Mouse (Mus musculus): ENCODE results near the gene Usp50. TPM values are rescaled to one million over a fixed set of nuclear protein-coding genes. Genes with fewer than 3 reads are reported as not detected.

Gene Usp50
- polyA plus RNA-seq, 1 experiment from 2014 or later = 2.2 TPM

DNA sequence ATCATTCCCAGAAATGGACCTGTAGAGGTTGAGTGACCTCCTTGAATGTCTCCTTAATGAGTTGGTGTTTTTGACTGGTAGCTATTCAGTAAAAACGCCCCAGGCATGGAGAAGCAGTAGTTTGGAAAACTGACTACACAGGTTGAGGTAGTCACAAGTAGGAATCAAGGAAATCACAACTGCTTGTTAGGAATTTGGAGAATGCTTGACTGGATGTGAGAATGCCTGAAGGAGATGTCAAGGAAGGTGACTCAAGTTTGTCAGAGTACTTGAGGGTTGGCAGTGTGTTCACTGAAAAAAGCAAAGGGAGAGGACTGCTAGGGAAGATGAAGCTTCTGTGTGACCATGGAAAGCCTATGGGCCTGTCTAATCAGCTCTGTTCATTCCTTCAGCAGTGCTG is 105.9 kb downstream of the Usp50 start:
- Histone ChIP-seq H3K4me3 (ENCODE audit: low read length) (no peak overlapping the region), H3K4me1 (replicated peaks; ENCODE audit: control insufficient read depth, insufficient read depth, low read length) (peaks cover 22% of the 10 kb centered on the region), H3K27ac (ENCODE audit: low read length) (no peak overlapping the region), H3K27me3 (ENCODE audit: control insufficient read depth, insufficient read depth, low read depth, low read length) (no peaks in the 10 kb centered on the region), H3K9ac (ENCODE audit: low read length) (no peak overlapping the region), H3K36me3 (ENCODE audit: control insufficient read depth, insufficient read depth, low read length) (0 out of 2 replicates have a peak, but pooled peaks cover 2% of the 10 kb centered on the region), H3K9me3 (ENCODE audit: control insufficient read depth, low read length) (no peaks in the 10 kb centered on the region), H3K4me2 (ENCODE audit: low read depth, low read length) (peak overlapping the region; percentile 63; the same call in 1 of the 2 replicates)
- WGBS = 59% methylated on average over 1 of the region's 1 CpGs
- no peak for ATAC-seq (ENCODE audit: low read depth)

DNA sequence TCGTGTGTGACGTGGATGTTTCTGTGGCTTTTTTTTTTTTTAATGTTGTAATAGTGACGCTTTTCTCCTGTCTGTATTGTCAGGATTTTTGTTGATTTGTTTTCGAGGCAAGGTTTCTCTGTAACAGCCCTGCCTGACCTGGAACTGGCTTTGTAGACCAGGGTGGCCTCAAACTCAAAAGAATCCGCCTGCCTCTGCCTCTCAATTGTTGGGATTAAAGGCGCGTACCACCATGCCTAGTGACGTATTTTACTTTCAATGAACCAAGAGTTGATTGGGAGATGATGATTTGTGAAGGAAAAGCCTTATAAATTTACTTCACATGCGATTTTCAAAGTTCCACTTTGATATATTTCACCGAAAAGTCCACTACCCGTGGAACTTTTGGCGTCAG is 107.2 kb downstream of the Usp50 start, which contains the start of gene Gabpb1:
Gene Gabpb1 (minus strand): TSS at position 216 of the 394 bp plus-strand sequence.
- 18% methylated on average over 12 of the region's 12 CpGs for WGBS
- H3K27ac ChIP-seq (ENCODE audit: low read length) = peak within 1 kb of the TSS; percentile 100
- H3K9me3 ChIP-seq (ENCODE audit: control insufficient read depth, low read length) = no peaks in the 10 kb centered on the region
- H3K4me1 ChIP-seq (replicated peaks; ENCODE audit: control insufficient read depth, insufficient read depth, low read length) = peaks cover 23% of the 10 kb centered on the region
- H3K27me3 ChIP-seq (ENCODE audit: control insufficient read depth, insufficient read depth, low read depth, low read length) = no peaks in the 10 kb centered on the region
- peak within 1 kb of the TSS; percentile 99 for H3K9ac ChIP-seq (ENCODE audit: low read length)
- ATAC-seq (ENCODE audit: low read depth) = no peak
- peak within 1 kb of the TSS; percentile 63 for H3K4me2 ChIP-seq (ENCODE audit: low read depth, low read length)
- peak within 1 kb of the TSS; percentile 96 for H3K4me3 ChIP-seq (ENCODE audit: low read length)
- 0 out of 2 replicates have a peak, but pooled peaks cover 2% of the 10 kb centered on the region for H3K36me3 ChIP-seq (ENCODE audit: control insufficient read depth, insufficient read depth, low read length)

DNA sequence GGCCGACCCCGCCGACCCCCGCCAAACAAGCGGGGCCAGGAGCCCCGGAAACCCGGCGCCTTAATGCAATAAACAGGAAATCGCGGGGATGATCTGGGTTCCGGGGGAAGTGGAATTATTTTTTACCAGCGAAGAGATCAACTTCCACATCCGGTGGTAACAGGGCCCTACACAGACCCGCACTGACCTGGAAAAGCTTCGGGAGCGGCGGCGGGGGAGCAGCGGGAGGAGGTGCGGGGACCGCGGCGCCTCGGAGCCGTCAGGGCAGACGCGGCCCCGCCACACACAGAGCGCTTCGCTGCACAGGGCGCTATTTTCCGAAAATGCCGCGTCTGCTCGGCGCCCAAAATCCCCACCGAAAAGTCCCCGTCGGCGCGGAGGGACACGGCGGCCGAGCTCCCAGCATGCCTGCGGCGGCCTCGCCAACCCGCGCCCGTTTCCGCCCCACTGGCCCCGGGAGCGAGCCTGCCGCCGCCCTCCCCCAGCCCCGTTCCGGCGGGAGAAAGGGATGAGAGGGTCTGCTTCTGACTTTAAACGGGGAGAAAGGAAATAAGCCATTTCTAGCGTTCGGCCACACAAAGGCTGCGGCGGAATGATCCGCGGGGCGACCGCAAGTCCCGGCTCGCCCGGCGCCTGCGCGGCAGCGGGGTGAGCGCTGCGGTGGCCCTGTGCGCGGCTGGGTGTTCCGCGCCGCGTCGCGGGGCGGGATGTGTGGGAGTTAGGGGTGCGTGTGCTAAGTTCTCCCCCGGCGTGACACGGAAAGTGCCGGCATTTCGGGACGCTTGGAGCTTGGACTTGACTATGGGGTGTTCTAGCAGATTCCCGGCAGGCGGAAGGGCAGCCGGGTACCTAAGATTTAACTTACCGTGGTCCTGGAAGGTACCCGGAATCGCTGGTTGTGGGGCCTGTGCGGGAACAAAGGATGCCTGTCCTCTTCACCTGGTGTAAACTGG is 107.8 kb downstream of the Usp50 start:
- H3K9me3 ChIP-seq (ENCODE audit: control insufficient read depth, low read length) = no peaks in the 10 kb centered on the region
- under 1% methylated on average over 98 of the region's 99 CpGs for WGBS
- peaks cover 23% of the 10 kb centered on the region for H3K4me1 ChIP-seq (replicated peaks; ENCODE audit: control insufficient read depth, insufficient read depth, low read length)
- H3K4me2 ChIP-seq (ENCODE audit: low read depth, low read length) = peak overlapping the region; percentile 77
- H3K27ac ChIP-seq (ENCODE audit: low read length) = peak overlapping the region; percentile 100
- peak overlapping the region; percentile 96 for H3K4me3 ChIP-seq (ENCODE audit: low read length)
- 0 out of 2 replicates have a peak, but pooled peaks cover 2% of the 10 kb centered on the region for H3K36me3 ChIP-seq (ENCODE audit: control insufficient read depth, insufficient read depth, low read length)
- no peaks in the 10 kb centered on the region for H3K27me3 ChIP-seq (ENCODE audit: control insufficient read depth, insufficient read depth, low read depth, low read length)
- peak overlapping the region; percentile 99 for H3K9ac ChIP-seq (ENCODE audit: low read length)
- ATAC-seq (ENCODE audit: low read depth) = peak; percentile 94

GRCm38 (mm10) chr2:126674441-126675168 is 108.7 kb downstream of the Usp50 start:
- peak; percentile 66 for ATAC-seq (ENCODE audit: low read depth)
- Histone ChIP-seq H3K27ac (ENCODE audit: low read length) (peak overlapping the region; percentile 100), H3K36me3 (ENCODE audit: control insufficient read depth, insufficient read depth, low read length) (0 out of 2 replicates have a peak, but pooled peaks cover 2% of the 10 kb centered on the region), H3K27me3 (ENCODE audit: control insufficient read depth, insufficient read depth, low read depth, low read length) (no peaks in the 10 kb centered on the region), H3K4me1 (replicated peaks; ENCODE audit: control insufficient read depth, insufficient read depth, low read length) (peaks cover 23% of the 10 kb centered on the region), H3K9me3 (ENCODE audit: control insufficient read depth, low read length) (no peaks in the 10 kb centered on the region), H3K4me3 (ENCODE audit: low read length) (peak overlapping the region; percentile 96), H3K9ac (ENCODE audit: low read length) (peak overlapping the region; percentile 99), H3K4me2 (ENCODE audit: low read depth, low read length) (peak overlapping the region; percentile 77)
- WGBS = under 1% methylated on average over 44 of the region's 77 CpGs

- Histone ChIP-seq H3K27ac (ENCODE audit: low read length) (peak overlapping the region; percentile 100), H3K4me3 (ENCODE audit: low read length) (peak overlapping the region; percentile 96), H3K4me2 (ENCODE audit: low read depth, low read length) (peak overlapping the region; percentile 77), H3K4me1 (replicated peaks; ENCODE audit: control insufficient read depth, insufficient read depth, low read length) (peaks cover 23% of the 10 kb centered on the region), H3K9ac (ENCODE audit: low read length) (peak overlapping the region; percentile 99), H3K36me3 (ENCODE audit: control insufficient read depth, insufficient read depth, low read length) (no peaks in the 10 kb centered on the region), H3K9me3 (ENCODE audit: control insufficient read depth, low read length) (no peaks in the 10 kb centered on the region), H3K27me3 (ENCODE audit: control insufficient read depth, insufficient read depth, low read depth, low read length) (no peaks in the 10 kb centered on the region)
- 32% methylated on average over 13 of the region's 13 CpGs for WGBS
- no peak for ATAC-seq (ENCODE audit: low read depth)
Observed at GRCm38 (mm10) chr2:126673317-126674242, 109.7 kb downstream of the Usp50 start.

GRCm38 (mm10) chr2:126668621-126669252 is 114.5 kb downstream of the Usp50 start:
- Histone ChIP-seq H3K36me3 (ENCODE audit: control insufficient read depth, insufficient read depth, low read length) (no peaks in the 10 kb centered on the region), H3K4me2 (ENCODE audit: low read depth, low read length) (no peak overlapping the region), H3K27ac (ENCODE audit: low read length) (no peak overlapping the region), H3K9me3 (ENCODE audit: control insufficient read depth, low read length) (no peaks in the 10 kb centered on the region), H3K27me3 (ENCODE audit: control insufficient read depth, insufficient read depth, low read depth, low read length) (no peaks in the 10 kb centered on the region), H3K4me3 (ENCODE audit: low read length) (no peak overlapping the region), H3K4me1 (replicated peaks; ENCODE audit: control insufficient read depth, insufficient read depth, low read length) (peaks cover 11% of the 10 kb centered on the region), H3K9ac (ENCODE audit: low read length) (no peak overlapping the region)
- no peak for ATAC-seq (ENCODE audit: low read depth)
- 80% methylated on average over 5 of the region's 5 CpGs for WGBS

- Histone ChIP-seq H3K9ac (ENCODE audit: low read length) (no peak overlapping the region), H3K4me1 (replicated peaks; ENCODE audit: control insufficient read depth, insufficient read depth, low read length) (no peaks in the 10 kb centered on the region), H3K36me3 (ENCODE audit: control insufficient read depth, insufficient read depth, low read length) (no peaks in the 10 kb centered on the region), H3K4me3 (ENCODE audit: low read length) (no peak overlapping the region), H3K27ac (ENCODE audit: low read length) (no peak overlapping the region), H3K27me3 (ENCODE audit: control insufficient read depth, insufficient read depth, low read depth, low read length) (no peaks in the 10 kb centered on the region), H3K9me3 (ENCODE audit: control insufficient read depth, low read length) (no peaks in the 10 kb centered on the region), H3K4me2 (ENCODE audit: low read depth, low read length) (no peak overlapping the region)
- ATAC-seq (ENCODE audit: low read depth) = no peak
- WGBS = 75% methylated on average over 3 of the region's 3 CpGs
Observed at GRCm38 (mm10) chr2:126665984-126666383, 117.3 kb downstream of the Usp50 start.

GRCm38 (mm10) chr2:126663481-126663880 is 119.8 kb downstream of the Usp50 start:
- no peaks in the 10 kb centered on the region for H3K9me3 ChIP-seq (ENCODE audit: control insufficient read depth, low read length)
- WGBS = 40% methylated on average over 4 of the region's 4 CpGs
- no peaks in the 10 kb centered on the region for H3K36me3 ChIP-seq (ENCODE audit: control insufficient read depth, insufficient read depth, low read length)
- no peaks in the 10 kb centered on the region for H3K27me3 ChIP-seq (ENCODE audit: control insufficient read depth, insufficient read depth, low read depth, low read length)
- no peak for ATAC-seq (ENCODE audit: low read depth)
- no peak overlapping the region for H3K9ac ChIP-seq (ENCODE audit: low read length)
- H3K4me3 ChIP-seq (ENCODE audit: low read length) = no peak overlapping the region
- no peak overlapping the region for H3K4me2 ChIP-seq (ENCODE audit: low read depth, low read length)
- H3K27ac ChIP-seq (ENCODE audit: low read length) = no peak overlapping the region
- no peaks in the 10 kb centered on the region for H3K4me1 ChIP-seq (replicated peaks; ENCODE audit: control insufficient read depth, insufficient read depth, low read length)
